ENCODE assay signal across 9 mouse cellular contexts in the genomic region with DNA sequence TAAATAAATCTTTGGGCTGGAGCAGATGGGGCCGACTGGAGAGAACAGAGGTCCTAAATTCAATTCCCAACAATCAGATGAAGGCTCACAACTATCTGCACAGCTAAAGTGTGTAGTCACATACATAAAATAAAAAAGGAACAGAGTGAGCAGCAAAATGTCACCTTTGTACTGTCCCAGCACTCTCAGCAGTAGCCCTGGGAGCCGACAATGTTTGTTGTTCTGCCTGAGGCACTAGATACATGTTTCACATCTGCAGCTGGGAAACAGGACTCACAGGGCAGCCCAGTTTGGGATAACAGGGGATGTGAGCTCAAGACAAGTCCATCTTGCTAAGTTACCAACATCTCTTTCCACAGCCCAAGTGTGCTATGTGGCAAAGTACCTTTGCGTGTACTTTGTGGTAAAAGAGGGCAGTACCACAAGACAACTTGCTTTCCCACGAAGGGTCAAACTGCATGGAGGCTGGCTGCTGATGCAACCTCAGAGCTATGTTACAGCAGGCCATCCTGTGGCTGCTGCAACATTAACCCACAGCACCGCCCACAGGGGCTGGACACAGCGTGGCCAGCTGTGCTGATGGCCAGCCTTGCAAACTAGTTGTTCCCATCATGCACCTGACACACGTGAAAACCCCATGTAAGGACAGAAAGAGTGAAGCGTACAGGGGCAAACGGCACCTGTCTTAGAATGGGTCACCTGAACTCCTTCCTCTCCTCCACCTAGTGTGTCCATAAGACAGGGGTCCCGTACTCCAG. TPM values are rescaled to one million over a fixed set of nuclear protein-coding genes. Genes with fewer than 3 reads are reported as not detected.
DNase-seq lines count a peak whose midpoint lies in the region; ATAC-seq and TF ChIP-seq lines count a peak whose summit lies in the region.
"Had no signal": no experiment of that assay in that cellular context is flagged by ENCODE, and none has a peak within 500 bp of the region (broad histone marks: within the 10 kb centered on the region; RNA-seq: fewer than 3 reads in every experiment).

No protein-coding gene starts in this region.

- 0 out of 2 replicates have a peak overlapping the region, but pooled peaks have one; percentile 31 for H3K27ac ChIP-seq in kidney, postnatal 0 days
- no peak overlapping the region for H3K27ac ChIP-seq in heart, embryonic 11.5 days (ENCODE audit: low read depth, low read length)
- H3K27ac ChIP-seq in intestine, postnatal 0 days (ENCODE audit: low read depth, low read length), result no peak overlapping the region

- H3K36me3 ChIP-seq in kidney, postnatal 0 days (ENCODE audit: insufficient read depth, low read length), result peaks cover 37% of the 10 kb centered on the region
- peaks cover 20% of the 10 kb centered on the region for H3K36me3 ChIP-seq in heart, embryonic 11.5 days (ENCODE audit: control insufficient read depth, insufficient read depth, low read length)
- peaks cover 58% of the 10 kb centered on the region for H3K36me3 ChIP-seq in intestine, postnatal 0 days (ENCODE audit: control insufficient read depth, insufficient read depth)

- ATAC-seq in kidney, postnatal 0 days (replicated peaks; ENCODE audit: low FRiP score, low read depth), result peak; percentile 91
- ATAC-seq in megakaryocyte, adult 5-6 weeks (ENCODE audit: poor library complexity, severe bottlenecking), result peak; percentile 99
- no peak for ATAC-seq in heart, embryonic 11.5 days (replicated peaks; ENCODE audit: insufficient number of reproducible peaks, low FRiP score, low TSS enrichment)
- ATAC-seq in intestine, postnatal 0 days, result no peak

- no peaks in the 10 kb centered on the region for H3K27me3 ChIP-seq in kidney, postnatal 0 days (ENCODE audit: insufficient read depth, low read length)
- H3K27me3 ChIP-seq in heart, embryonic 11.5 days (ENCODE audit: control insufficient read depth, insufficient read depth, low read length), result no peaks in the 10 kb centered on the region
- H3K27me3 ChIP-seq in intestine, postnatal 0 days (replicated peaks; ENCODE audit: control insufficient read depth, insufficient read depth, low read length), result no peaks in the 10 kb centered on the region

- no peak overlapping the region for H3K9ac ChIP-seq in kidney, postnatal 0 days (ENCODE audit: low read depth, low read length)
- no peak overlapping the region for H3K9ac ChIP-seq in heart, embryonic 11.5 days (ENCODE audit: low read depth, low read length)
- no peak overlapping the region for H3K9ac ChIP-seq in intestine, postnatal 0 days (ENCODE audit: low read depth, low read length)

- H3K4me1 ChIP-seq in kidney, postnatal 0 days (replicated peaks; ENCODE audit: insufficient read depth, low read length), result peaks cover 3% of the 10 kb centered on the region; the same call in 1 of the 2 replicates
- H3K4me1 ChIP-seq in heart, embryonic 11.5 days (ENCODE audit: control insufficient read depth, insufficient read depth, low read length), result 0 out of 2 replicates have a peak, but pooled peaks cover 6% of the 10 kb centered on the region
- no peaks in the 10 kb centered on the region for H3K4me1 ChIP-seq in intestine, postnatal 0 days (replicated peaks; ENCODE audit: control insufficient read depth, insufficient read depth, low read length)

- DNase-seq in gastrocnemius, postnatal 14 days, result peak; percentile 32
- DNase-seq in gastrocnemius, postnatal 10 days, result no peak
- DNase-seq in adipocyte (ENCODE audit: low spot score), result peak; percentile 68
- peak; percentile 56 for DNase-seq in kidney, postnatal 0 days (ENCODE audit: low spot score)
- DNase-seq in Muller cell, postnatal 12 days (ENCODE audit: inconsistent ontology term), result no peak
- DNase-seq: gastrocnemius, postnatal 36 days had no signal

- WGBS in kidney, postnatal 0 days, result 57% methylated on average over 10 of the region's 10 CpGs
- WGBS in heart, embryonic 11.5 days (ENCODE audit: insufficient replicate concordance), result 81% methylated on average over 10 of the region's 10 CpGs
- 70% methylated on average over 10 of the region's 10 CpGs for WGBS in intestine, postnatal 0 days

- no peak overlapping the region for H3K4me3 ChIP-seq in kidney, postnatal 0 days (replicated peaks; ENCODE audit: low read depth, low read length)
- H3K4me3 ChIP-seq in heart, embryonic 11.5 days (ENCODE audit: low read depth, low read length), result no peak overlapping the region
- no peak overlapping the region for H3K4me3 ChIP-seq in intestine, postnatal 0 days (ENCODE audit: low read depth, low read length)

- H3K4me2 ChIP-seq in kidney, postnatal 0 days (ENCODE audit: low read length), result no peak overlapping the region
- no peak overlapping the region for H3K4me2 ChIP-seq in heart, embryonic 11.5 days
- H3K4me2 ChIP-seq in intestine, postnatal 0 days (replicated peaks; ENCODE audit: low read depth), result no peak overlapping the region

- intact Hi-C loops in gastrocnemius, postnatal 14 days (cut with DNase I; ENCODE audit: low total_unique reads), result no loop called here

- no peak for TF ChIP-seq CTCF in kidney, postnatal 0 days (IDR thresholded peaks at IDR 0.05; ENCODE audit: low read depth)
- no peak for TF ChIP-seq CTCF in intestine, postnatal 0 days (IDR thresholded peaks at IDR 0.05; ENCODE audit: low read depth)

- H3K9me3 ChIP-seq in kidney, postnatal 0 days (replicated peaks; ENCODE audit: low read length), result no peaks in the 10 kb centered on the region
- no peaks in the 10 kb centered on the region for H3K9me3 ChIP-seq in heart, embryonic 11.5 days (replicated peaks; ENCODE audit: control insufficient read depth, low read length)
- no peaks in the 10 kb centered on the region for H3K9me3 ChIP-seq in intestine, postnatal 0 days (ENCODE audit: control insufficient read depth)

RNA-seq across cellular contexts. Expression of a gene that starts 15.5 kb away (rescaled TPM):
- 10 to 100 TPM; 30.9 to 42.1 TPM for total RNA-seq in gastrocnemius, postnatal 14 days (2021)
- 10 to 100 TPM; 31.3 to 36.7 TPM for total RNA-seq in gastrocnemius, postnatal 10 days (2021)
- 11.9 TPM in 2 replicates for polyA plus RNA-seq in kidney, postnatal 0 days (2015; fragmentation: Nextera tagmentation; extraction: Ambion mirVana)
- total RNA-seq in megakaryocyte, adult 5-6 weeks (2015), result 37.4 and 38.2 TPM in 2 replicates
- 24.2 and 32.5 TPM in 2 replicates for total RNA-seq in megakaryocyte, adult 5-6 weeks (2017)
- 17.9 and 18.2 TPM in 2 replicates for polyA plus RNA-seq in heart, embryonic 11.5 days (2014; fragmentation: Nextera tagmentation; extraction: Ambion mirVana)
- 4.9 and 5.4 TPM in 2 replicates for polyA plus RNA-seq in intestine, postnatal 0 days (2015; fragmentation: Nextera tagmentation; extraction: Ambion mirVana)

Comparison
In these comparisons a context has a peak if more than half of its experiments do, and no peak if none do; other contexts are left out.
1. DNase-seq: peak in gastrocnemius, postnatal 14 days (single experiment), adipocyte (single experiment) and kidney, postnatal 0 days (single experiment); none in gastrocnemius, postnatal 10 days (single experiment) and Muller cell, postnatal 12 days (single experiment).
2. ATAC-seq: peak in kidney, postnatal 0 days (single experiment) and megakaryocyte, adult 5-6 weeks (single experiment); none in heart, embryonic 11.5 days (single experiment) and intestine, postnatal 0 days (single experiment).